Mouse (Mus musculus): ENCODE measurements around the gene Dnajc6. TPM values are rescaled to one million over a fixed set of nuclear protein-coding genes. Genes with fewer than 3 reads are reported as not detected.

The Dnajc6 gene
- polyA plus RNA-seq, 1 experiment: 109 TPM

DNA sequence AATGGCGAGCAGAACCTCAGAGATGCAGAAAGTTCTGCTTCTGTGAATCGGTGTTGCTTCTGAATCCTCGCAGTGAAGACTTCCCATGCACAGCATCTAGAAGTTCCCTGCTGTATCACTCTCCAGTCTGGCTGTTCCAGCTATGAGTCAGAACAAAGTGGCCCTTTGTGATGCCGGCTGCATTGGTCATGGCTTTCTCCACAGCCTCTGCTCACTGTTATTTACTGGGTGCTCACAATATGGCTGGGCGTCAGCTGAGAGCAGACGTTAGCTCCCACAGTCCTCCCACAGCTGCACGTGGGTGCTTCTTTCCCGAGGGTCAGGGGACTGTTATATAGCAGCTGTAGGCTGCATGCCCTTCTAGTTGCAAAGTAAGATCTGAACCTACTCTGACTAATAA lies 92.5 kb downstream of the Dnajc6 start:
- no peak overlapping the region for H3K4me3 ChIP-seq (replicated peaks; ENCODE audit: insufficient read depth, low read depth, low read length)
- no peak overlapping the region for H3K27ac ChIP-seq (ENCODE audit: insufficient read depth, low read length)
- WGBS: 39% methylated on average over 8 of the region's 8 CpGs
- peak in 1 of 2 experiments; percentile 39 for DNase-seq
- no peaks in the 10 kb centered on the region for H3K27me3 ChIP-seq (ENCODE audit: control insufficient read depth, insufficient read depth, low read length)
- H3K4me1 ChIP-seq (ENCODE audit: control insufficient read depth, insufficient read depth, low read length): peaks cover 19% of the 10 kb centered on the region
- TF ChIP-seq POLR2A (IDR thresholded peaks at IDR 0.05; ENCODE audit: borderline replicate concordance, insufficient read depth, low read length): no peak
- TF ChIP-seq CTCF (IDR thresholded peaks at IDR 0.05; ENCODE audit: borderline replicate concordance, insufficient read depth, low read depth, low read length): no peak

DNA sequence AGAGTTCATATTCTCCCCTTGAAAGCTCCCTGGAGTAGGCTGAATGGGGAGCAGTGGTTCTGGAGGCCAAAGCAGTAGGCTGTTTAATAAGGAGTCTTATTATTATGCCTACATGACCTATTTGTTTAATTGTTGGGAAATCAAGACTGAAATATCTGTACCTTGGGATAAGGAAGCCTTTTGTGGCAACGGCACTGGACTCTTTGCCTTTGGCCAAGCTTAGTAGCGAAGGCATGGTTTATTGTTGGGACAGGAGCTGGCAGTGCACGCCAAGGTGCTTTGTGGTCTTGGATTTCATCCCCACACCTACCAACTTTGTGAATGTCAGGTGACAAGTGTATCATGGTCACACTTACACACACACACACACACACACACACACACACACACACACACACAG lies 93.3 kb downstream of the Dnajc6 start:
- Histone ChIP-seq H3K4me3 (replicated peaks; ENCODE audit: insufficient read depth, low read depth, low read length) (no peak overlapping the region), H3K4me1 (ENCODE audit: control insufficient read depth, insufficient read depth, low read length) (peaks cover 11% of the 10 kb centered on the region), H3K27ac (ENCODE audit: insufficient read depth, low read length) (no peak overlapping the region), H3K27me3 (ENCODE audit: control insufficient read depth, insufficient read depth, low read length) (no peaks in the 10 kb centered on the region)
- no peak for DNase-seq
- WGBS: 57% methylated on average over 3 of the region's 3 CpGs
- TF ChIP-seq POLR2A (IDR thresholded peaks at IDR 0.05; ENCODE audit: borderline replicate concordance, insufficient read depth, low read length) (no peak), CTCF (IDR thresholded peaks at IDR 0.05; ENCODE audit: borderline replicate concordance, insufficient read depth, low read depth, low read length) (no peak)

DNA sequence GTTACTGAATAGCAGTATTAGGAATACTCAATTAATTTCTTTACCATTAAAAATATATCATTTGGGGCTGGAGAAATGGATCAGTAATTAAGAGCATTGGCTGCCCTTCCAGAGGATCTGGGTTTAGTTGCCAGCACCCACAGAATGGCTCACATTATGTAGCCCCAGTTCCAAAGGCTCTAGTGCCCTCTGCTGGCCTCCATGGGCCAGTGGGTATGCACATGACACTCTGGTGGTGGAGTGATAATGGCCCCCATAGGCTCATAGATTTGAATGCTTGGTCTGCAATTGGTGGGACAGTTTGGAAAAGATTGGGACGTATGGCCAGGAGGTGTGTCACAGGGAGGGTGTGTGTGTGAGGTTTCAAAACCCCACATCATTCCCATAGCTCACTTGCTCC lies 95.0 kb downstream of the Dnajc6 start:
- DNase-seq: no peak
- WGBS: 78% methylated on average over 1 of the region's 1 CpGs
- Histone ChIP-seq H3K27ac (ENCODE audit: insufficient read depth, low read length) (no peak overlapping the region), H3K4me1 (ENCODE audit: control insufficient read depth, insufficient read depth, low read length) (peaks cover 2% of the 10 kb centered on the region; the same call in 1 of the 2 replicates), H3K27me3 (ENCODE audit: control insufficient read depth, insufficient read depth, low read length) (no peaks in the 10 kb centered on the region), H3K4me3 (replicated peaks; ENCODE audit: insufficient read depth, low read depth, low read length) (no peak overlapping the region)
- 0 out of 2 replicates have a peak, but pooled peaks have one; percentile 28 for TF ChIP-seq CTCF (IDR thresholded peaks at IDR 0.05; ENCODE audit: borderline replicate concordance, insufficient read depth, low read depth, low read length)
- TF ChIP-seq POLR2A (IDR thresholded peaks at IDR 0.05; ENCODE audit: borderline replicate concordance, insufficient read depth, low read length): no peak

DNA sequence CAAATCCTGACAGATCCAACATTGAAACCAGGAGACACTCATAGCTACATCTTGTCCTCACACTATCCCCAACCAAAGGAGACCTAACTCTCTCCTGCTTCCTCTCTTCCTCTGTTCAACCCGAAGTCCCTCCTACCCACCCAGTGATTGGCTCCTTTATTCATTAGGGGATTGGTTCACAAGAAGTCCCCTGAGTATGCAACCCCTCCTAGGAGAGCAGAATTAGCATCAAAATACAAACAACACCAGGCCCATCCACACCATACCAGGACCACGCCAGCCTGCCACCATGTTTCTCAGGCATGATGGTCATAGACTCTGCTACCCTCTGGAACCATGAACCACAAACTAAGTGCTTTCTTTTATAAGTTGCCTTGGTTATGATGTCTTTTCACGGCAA lies 96.0 kb downstream of the Dnajc6 start:
- 88% methylated on average over 3 of the region's 3 CpGs for WGBS
- Histone ChIP-seq H3K27me3 (ENCODE audit: control insufficient read depth, insufficient read depth, low read length) (no peaks in the 10 kb centered on the region), H3K27ac (ENCODE audit: insufficient read depth, low read length) (no peak overlapping the region), H3K4me3 (replicated peaks; ENCODE audit: insufficient read depth, low read depth, low read length) (no peak overlapping the region), H3K4me1 (ENCODE audit: control insufficient read depth, insufficient read depth, low read length) (peaks cover 5% of the 10 kb centered on the region; the same call in 1 of the 2 replicates)
- no peak for TF ChIP-seq POLR2A (IDR thresholded peaks at IDR 0.05; ENCODE audit: borderline replicate concordance, insufficient read depth, low read length)
- no peak for TF ChIP-seq CTCF (IDR thresholded peaks at IDR 0.05; ENCODE audit: borderline replicate concordance, insufficient read depth, low read depth, low read length)
- DNase-seq: no peak

DNA sequence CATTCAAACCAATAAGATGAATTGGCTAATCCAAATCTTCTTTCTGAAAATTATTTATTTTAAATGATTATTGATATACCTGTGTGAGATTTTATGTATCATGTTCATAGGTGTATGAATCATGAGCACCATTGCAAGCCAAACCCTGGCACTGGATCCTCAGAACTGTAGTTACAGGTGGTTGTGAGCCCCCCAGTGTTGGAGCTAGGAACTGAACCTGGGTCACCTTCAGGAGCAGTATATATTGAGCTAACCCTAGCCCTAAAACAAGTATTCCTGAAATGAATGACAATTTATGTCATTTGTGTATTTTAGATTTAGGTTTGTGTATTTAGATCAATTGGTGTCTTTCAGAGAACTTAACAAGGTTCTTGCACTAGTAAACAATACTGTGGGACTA lies 105.3 kb downstream of the Dnajc6 start:
- no peaks in the 10 kb centered on the region for H3K27me3 ChIP-seq (ENCODE audit: control insufficient read depth, insufficient read depth, low read length)
- no peak for DNase-seq
- no peak overlapping the region for H3K27ac ChIP-seq (ENCODE audit: insufficient read depth, low read length)
- H3K4me3 ChIP-seq (replicated peaks; ENCODE audit: insufficient read depth, low read depth, low read length): no peak overlapping the region
- TF ChIP-seq POLR2A (IDR thresholded peaks at IDR 0.05; ENCODE audit: borderline replicate concordance, insufficient read depth, low read length) (no peak), CTCF (IDR thresholded peaks at IDR 0.05; ENCODE audit: borderline replicate concordance, insufficient read depth, low read depth, low read length) (peak; percentile 22; the same call in 1 of the 2 replicates)
- H3K4me1 ChIP-seq (ENCODE audit: control insufficient read depth, insufficient read depth, low read length): peaks cover 3% of the 10 kb centered on the region; the same call in 1 of the 2 replicates

DNA sequence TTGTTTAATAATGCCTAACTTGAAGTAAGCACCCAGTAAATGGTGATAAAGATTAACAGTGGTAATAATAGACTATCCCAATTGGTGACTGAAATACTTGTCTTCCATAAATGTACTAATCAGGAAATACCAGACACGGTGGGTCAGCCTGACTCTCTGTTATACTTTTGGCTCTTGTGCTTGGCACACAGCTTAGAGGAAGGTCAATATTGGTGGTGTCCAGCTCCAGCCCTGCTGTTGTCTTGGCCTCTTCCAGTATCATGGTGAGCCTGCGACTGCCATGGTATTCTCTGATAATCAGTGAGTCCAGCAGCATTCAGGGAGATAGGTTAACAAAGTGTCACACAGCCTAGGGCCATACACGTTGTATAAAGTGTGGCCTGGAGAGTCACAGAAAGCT lies 107.2 kb downstream of the Dnajc6 start:
- Histone ChIP-seq H3K4me1 (ENCODE audit: control insufficient read depth, insufficient read depth, low read length) (no peaks in the 10 kb centered on the region; the same call in 1 of the 2 replicates), H3K27ac (ENCODE audit: insufficient read depth, low read length) (no peak overlapping the region), H3K4me3 (replicated peaks; ENCODE audit: insufficient read depth, low read depth, low read length) (no peak overlapping the region), H3K27me3 (ENCODE audit: control insufficient read depth, insufficient read depth, low read length) (no peaks in the 10 kb centered on the region)
- TF ChIP-seq CTCF (IDR thresholded peaks at IDR 0.05; ENCODE audit: borderline replicate concordance, insufficient read depth, low read depth, low read length) (no peak), POLR2A (IDR thresholded peaks at IDR 0.05; ENCODE audit: borderline replicate concordance, insufficient read depth, low read length) (no peak)
- DNase-seq: peak; percentile 43 to 78
- 6% methylated on average over 3 of the region's 3 CpGs for WGBS

DNA sequence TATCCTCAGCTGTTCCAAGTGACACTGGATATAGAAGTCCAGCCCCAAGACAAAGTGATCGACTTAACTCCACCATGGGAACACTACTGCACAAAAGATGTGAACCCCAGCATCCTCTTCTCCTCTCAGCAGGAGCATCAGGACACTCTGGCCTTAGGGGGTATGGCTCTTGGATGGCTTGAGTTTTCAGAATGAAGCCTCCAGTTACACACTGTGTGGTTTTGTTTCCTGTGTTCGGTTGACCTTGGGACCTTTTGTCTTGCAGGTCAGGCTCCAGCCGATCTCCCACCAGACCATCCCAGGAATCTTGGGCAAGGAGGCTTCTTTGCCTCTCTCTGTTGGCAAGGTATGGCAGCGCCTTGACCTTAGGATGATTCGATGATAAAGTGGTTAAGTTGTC lies 120.1 kb downstream of the Dnajc6 start:
- H3K27ac ChIP-seq (ENCODE audit: insufficient read depth, low read length): no peak overlapping the region
- DNase-seq: no peak
- WGBS: 72% methylated on average over 5 of the region's 5 CpGs
- H3K4me3 ChIP-seq (replicated peaks; ENCODE audit: insufficient read depth, low read depth, low read length): no peak overlapping the region
- TF ChIP-seq CTCF (IDR thresholded peaks at IDR 0.05; ENCODE audit: borderline replicate concordance, insufficient read depth, low read depth, low read length): no peak
- no peaks in the 10 kb centered on the region for H3K27me3 ChIP-seq (ENCODE audit: control insufficient read depth, insufficient read depth, low read length)
- no peaks in the 10 kb centered on the region for H3K4me1 ChIP-seq (ENCODE audit: control insufficient read depth, insufficient read depth, low read length)

DNA sequence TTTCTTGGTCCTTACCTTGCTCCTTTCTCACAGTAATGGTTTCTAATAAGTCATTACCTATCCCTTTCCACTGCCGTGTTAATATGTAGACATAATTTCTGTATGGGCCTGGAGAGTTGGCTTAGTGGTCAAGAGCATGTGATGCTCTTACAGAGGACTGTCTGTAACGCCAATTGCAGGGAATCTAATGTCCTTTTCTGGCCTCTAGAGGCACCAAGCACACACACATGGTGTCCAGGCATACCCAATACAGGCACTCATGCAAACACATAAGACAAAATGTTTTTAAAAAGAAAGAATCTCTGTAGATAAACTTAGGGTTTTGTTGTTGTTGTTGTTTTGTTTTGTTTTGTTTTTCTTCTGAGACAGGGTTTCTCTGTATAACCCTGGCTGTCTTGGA lies 121.3 kb downstream of the Dnajc6 start:
- Histone ChIP-seq H3K27ac (ENCODE audit: insufficient read depth, low read length) (no peak overlapping the region), H3K27me3 (ENCODE audit: control insufficient read depth, insufficient read depth, low read length) (no peaks in the 10 kb centered on the region), H3K4me3 (replicated peaks; ENCODE audit: insufficient read depth, low read depth, low read length) (no peak overlapping the region), H3K4me1 (ENCODE audit: control insufficient read depth, insufficient read depth, low read length) (no peaks in the 10 kb centered on the region)
- no peak for DNase-seq
- TF ChIP-seq POLR2A (IDR thresholded peaks at IDR 0.05; ENCODE audit: borderline replicate concordance, insufficient read depth, low read length) (no peak), CTCF (IDR thresholded peaks at IDR 0.05; ENCODE audit: borderline replicate concordance, insufficient read depth, low read depth, low read length) (peak; percentile 25; the same call in 1 of the 2 replicates)
- 42% methylated on average over 2 of the region's 2 CpGs for WGBS

All from cerebellum, adult 2 months (tissue).